Mouse (Mus musculus): ENCODE measurements around the gene Kif17. TPM values are rescaled to one million over a fixed set of nuclear protein-coding genes. Genes with fewer than 3 reads are reported as not detected.

Kif17 gene
- 0.70 and 0.91 TPM in 2 replicates for polyA plus RNA-seq (2012; rRNA removed)

DNA sequence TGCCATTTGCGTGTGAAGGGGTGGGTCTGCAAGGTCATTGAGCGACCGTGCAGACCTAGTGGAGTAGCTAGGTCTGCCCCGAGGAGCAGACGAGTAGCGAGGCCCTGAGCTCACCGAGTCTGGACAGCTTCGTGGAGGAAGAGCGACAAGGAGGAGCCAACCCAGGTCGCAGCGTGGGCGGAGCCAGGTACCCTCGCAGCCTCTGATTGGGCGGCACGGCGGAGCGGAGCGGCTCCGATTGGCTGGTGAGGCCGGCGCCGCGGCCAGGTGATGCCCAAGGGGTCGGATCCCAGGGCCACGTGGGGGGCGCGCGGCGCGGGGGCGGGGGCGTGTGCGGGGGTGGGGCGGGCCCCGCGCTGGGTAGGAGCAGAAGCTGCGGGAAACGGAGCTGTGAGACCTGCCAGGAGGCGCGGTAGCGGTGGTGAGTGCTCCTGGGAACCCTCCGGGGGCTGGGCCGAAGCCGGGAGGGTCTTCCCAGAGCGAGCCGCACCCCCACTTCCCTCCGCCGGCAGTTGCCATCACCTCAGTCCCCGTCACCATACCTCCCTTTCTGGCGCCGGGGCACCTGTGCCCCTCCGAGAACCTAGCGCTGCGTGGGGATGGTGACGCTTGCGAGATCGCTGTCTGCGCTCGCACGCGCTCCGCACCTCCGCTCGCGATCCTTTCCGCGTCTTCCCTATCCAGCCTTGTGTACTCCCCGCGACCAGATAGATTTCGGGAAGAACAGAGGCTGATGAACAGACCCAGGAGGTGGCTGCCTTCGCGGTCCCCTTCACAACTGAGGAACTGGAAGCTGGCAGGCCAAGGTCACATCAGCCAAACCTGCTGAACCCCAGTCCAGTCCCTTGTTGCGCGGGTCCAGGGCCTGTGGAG is at the start of gene Kif17, which contains the start of gene Sh2d5:
Kif17 (plus strand) TSS at position 348 of the 873 bp plus-strand sequence.
Sh2d5 (plus strand) TSS at position 316 of the 873 bp plus-strand sequence.
- TF ChIP-seq POLR2A (IDR thresholded peaks at IDR 0.05; ENCODE audit: borderline replicate concordance, extremely low read depth, low read depth, low read length) (no peak), CTCF (IDR thresholded peaks at IDR 0.05; ENCODE audit: insufficient read depth, low read length) (no peak)
- H3K4me1 ChIP-seq (ENCODE audit: control insufficient read depth, insufficient read depth, low read length) = 0 out of 2 replicates have a peak, but pooled peaks cover 4% of the 10 kb centered on the region
- H3K4me3 ChIP-seq (replicated peaks; ENCODE audit: extremely low read depth, low read depth, low read length) = peak within 1 kb of the TSS; percentile 37
- peak; percentile 60 for DNase-seq
- WGBS = 2% methylated on average over 59 of the region's 74 CpGs

DNA sequence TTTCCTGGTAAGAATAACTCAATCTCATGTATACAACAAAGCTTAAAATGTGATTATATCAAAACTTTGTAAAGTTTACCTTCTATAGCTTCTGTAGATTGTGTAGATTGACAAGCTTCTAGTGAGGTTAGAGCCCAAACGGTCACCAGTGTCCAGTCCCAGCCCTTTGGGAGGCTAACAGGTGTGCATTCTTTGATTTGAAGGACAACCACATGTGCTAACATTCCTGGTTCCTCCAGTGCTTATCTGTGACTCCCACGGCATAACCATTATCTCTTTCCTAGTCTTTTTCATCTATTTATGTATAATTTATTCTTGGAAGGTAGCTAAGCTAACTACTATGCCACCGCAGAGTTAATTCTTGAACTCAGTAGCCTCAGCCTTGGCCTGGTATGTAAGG is 49.5 kb upstream of the Kif17 start:
- WGBS = 91% methylated on average over 3 of the region's 3 CpGs
- DNase-seq = no peak
- Histone ChIP-seq H3K4me1 (ENCODE audit: control insufficient read depth, insufficient read depth, low read length) (no peaks in the 10 kb centered on the region), H3K4me3 (replicated peaks; ENCODE audit: extremely low read depth, low read depth, low read length) (no peak overlapping the region)
- TF ChIP-seq CTCF (IDR thresholded peaks at IDR 0.05; ENCODE audit: insufficient read depth, low read length) (no peak), POLR2A (IDR thresholded peaks at IDR 0.05; ENCODE audit: borderline replicate concordance, extremely low read depth, low read depth, low read length) (no peak)

DNA sequence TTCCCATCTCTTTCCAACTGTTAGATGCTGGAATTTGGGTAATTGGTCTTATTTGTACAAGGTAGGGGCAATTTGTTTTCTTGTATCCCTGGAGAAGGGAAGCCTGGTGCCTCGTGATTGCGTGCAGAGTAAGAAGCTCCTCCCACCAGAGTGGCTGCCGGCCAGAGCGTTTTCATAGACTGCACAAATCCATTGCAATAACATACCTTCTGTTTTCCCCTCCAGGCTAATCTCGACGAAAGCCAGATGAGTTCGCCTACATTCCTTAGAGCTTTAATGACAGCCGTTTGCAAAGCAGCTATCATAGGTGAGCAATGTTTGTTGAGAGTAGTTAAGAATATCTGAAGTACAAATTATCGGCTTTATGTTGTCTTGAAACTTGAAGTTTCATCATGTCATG is 48.5 kb upstream of the Kif17 start:
- no peak for DNase-seq
- Histone ChIP-seq H3K4me3 (replicated peaks; ENCODE audit: extremely low read depth, low read depth, low read length) (no peak overlapping the region), H3K4me1 (ENCODE audit: control insufficient read depth, insufficient read depth, low read length) (no peaks in the 10 kb centered on the region)
- no peak for TF ChIP-seq CTCF (IDR thresholded peaks at IDR 0.05; ENCODE audit: insufficient read depth, low read length)
- TF ChIP-seq POLR2A (IDR thresholded peaks at IDR 0.05; ENCODE audit: borderline replicate concordance, extremely low read depth, low read depth, low read length) = no peak
- WGBS = 78% methylated on average over 9 of the region's 9 CpGs

DNA sequence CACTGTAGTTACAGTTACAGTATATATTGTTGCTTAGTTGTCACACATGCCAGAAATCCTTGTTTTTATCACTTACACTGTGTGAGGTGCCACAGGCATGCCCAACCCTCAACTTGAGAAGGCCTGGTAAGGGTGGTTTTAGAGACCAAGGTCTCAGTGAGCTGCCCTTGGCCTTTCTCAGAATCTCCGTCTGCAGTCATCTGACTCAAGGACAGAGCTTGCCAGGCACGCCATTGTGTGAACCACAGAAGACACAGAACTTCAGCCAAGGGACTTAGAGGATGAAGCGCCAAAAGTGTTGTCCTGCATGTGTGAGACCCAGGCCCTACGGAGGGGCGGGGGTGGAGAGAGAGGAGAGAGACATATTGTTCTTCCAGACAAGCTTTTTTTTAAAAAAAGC is 40.1 kb upstream of the Kif17 start:
- TF ChIP-seq POLR2A (IDR thresholded peaks at IDR 0.05; ENCODE audit: borderline replicate concordance, extremely low read depth, low read depth, low read length) (no peak), CTCF (IDR thresholded peaks at IDR 0.05; ENCODE audit: insufficient read depth, low read length) (no peak)
- WGBS = 90% methylated on average over 5 of the region's 5 CpGs
- H3K4me1 ChIP-seq (ENCODE audit: control insufficient read depth, insufficient read depth, low read length) = peaks cover 12% of the 10 kb centered on the region

DNA sequence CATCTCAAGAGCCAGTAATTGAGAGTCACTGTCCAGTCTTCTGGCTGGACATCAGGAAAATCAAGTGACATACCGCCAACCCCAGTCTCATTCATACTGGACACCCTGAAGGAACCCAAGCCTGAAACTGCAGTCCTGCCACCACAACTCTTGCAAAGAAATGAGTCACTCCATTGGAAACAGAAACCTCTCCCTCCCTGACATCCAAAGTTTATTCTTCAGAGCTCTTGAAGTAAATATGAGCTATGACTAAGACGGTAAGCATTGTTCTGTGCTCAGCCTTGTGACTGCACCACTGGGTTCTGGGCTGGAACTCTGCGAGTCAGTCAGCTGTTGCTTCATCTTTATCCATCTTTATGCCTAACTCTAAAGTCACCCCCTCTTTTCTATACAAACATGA is 36.4 kb upstream of the Kif17 start:
- WGBS = 19% methylated on average over 3 of the region's 3 CpGs
- DNase-seq = no peak
- Histone ChIP-seq H3K4me3 (replicated peaks; ENCODE audit: extremely low read depth, low read depth, low read length) (no peak overlapping the region), H3K4me1 (ENCODE audit: control insufficient read depth, insufficient read depth, low read length) (peaks cover 20% of the 10 kb centered on the region)
- TF ChIP-seq POLR2A (IDR thresholded peaks at IDR 0.05; ENCODE audit: borderline replicate concordance, extremely low read depth, low read depth, low read length) (no peak), CTCF (IDR thresholded peaks at IDR 0.05; ENCODE audit: insufficient read depth, low read length) (no peak)

More for the DNA sequence above, 40.1 kb upstream of the Kif17 start:
- no peak for DNase-seq
- H3K4me3 ChIP-seq (replicated peaks; ENCODE audit: extremely low read depth, low read depth, low read length) = no peak overlapping the region

DNA sequence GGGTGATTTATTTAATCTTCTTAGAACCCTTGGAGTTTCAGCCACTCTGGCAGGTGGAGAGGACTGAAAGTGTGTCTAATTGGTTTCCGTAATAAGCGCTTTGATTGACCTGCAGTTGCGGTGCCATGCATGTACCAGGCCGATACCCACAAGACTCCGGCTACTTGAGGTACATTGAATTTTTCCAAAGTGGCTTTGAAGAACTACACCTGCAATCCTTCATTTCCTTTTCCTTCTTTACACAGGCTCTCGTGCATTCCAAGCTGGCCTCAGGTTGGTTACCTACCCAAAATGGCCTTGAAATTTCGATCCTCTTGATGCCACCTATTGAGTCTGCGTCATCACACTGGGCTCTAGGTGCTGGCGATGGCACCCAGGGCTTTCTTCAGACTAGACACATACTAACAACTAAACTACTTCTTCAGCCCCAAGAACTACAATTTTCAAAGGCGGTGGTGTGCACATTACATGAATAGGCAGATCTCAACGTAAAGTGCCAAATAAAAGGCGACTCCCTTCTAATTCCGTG is 34.5 kb upstream of the Kif17 start:
- TF ChIP-seq CTCF (IDR thresholded peaks at IDR 0.05; ENCODE audit: insufficient read depth, low read length) (no peak), POLR2A (IDR thresholded peaks at IDR 0.05; ENCODE audit: borderline replicate concordance, extremely low read depth, low read depth, low read length) (0 out of 2 replicates have a peak, but pooled peaks have one; percentile 41)
- 34% methylated on average over 13 of the region's 13 CpGs for WGBS
- DNase-seq = peak; percentile 28
- Histone ChIP-seq H3K4me3 (replicated peaks; ENCODE audit: extremely low read depth, low read depth, low read length) (peak overlapping the region; percentile 88), H3K4me1 (ENCODE audit: control insufficient read depth, insufficient read depth, low read length) (peaks cover 26% of the 10 kb centered on the region)

DNA sequence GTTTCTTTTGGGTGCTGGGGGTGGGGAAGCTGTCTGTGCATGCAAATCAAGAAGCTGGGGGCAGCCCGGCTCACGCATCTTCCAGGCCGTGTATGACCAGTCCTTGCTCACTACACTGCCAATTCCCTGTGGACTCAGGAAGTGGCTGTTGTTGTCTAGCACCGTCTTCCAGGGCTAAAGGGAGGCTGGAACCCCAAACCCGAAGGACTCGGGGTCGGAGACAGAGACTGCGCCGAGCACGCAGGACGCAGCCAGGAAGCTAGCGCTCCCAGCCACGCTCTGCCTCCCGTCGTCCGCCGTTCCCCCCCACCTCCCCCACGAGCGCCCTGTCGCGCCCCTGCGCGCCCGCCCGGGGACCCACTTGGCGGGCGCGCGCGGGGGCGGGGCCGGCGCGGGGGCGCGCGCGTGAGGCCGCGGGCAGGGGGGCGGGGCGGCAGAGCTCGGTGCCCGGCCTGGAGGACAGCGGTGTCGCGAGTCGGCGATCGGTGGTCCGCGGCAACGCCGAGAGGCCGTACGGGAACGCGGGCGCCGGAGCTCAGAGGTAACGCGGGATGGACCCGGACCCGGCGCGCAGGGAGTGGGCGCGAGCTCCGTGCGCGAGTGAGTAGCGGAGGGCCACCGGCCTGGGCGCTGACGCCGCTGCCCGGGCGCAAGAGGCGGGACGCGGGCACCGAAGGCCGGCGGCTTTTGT is 33.9 kb upstream of the Kif17 start, which contains the start of gene Hp1bp3:
Hp1bp3 (plus strand) TSS at position 97 of the 691 bp plus-strand sequence.
- peak; percentile 78 for DNase-seq
- WGBS = under 1% methylated on average over 71 of the region's 84 CpGs
- TF ChIP-seq POLR2A (IDR thresholded peaks at IDR 0.05; ENCODE audit: borderline replicate concordance, extremely low read depth, low read depth, low read length) (peak; percentile 87), CTCF (IDR thresholded peaks at IDR 0.05; ENCODE audit: insufficient read depth, low read length) (no peak)
- Histone ChIP-seq H3K4me1 (ENCODE audit: control insufficient read depth, insufficient read depth, low read length) (peaks cover 26% of the 10 kb centered on the region), H3K4me3 (replicated peaks; ENCODE audit: extremely low read depth, low read depth, low read length) (peak within 1 kb of the TSS; percentile 88)

DNA sequence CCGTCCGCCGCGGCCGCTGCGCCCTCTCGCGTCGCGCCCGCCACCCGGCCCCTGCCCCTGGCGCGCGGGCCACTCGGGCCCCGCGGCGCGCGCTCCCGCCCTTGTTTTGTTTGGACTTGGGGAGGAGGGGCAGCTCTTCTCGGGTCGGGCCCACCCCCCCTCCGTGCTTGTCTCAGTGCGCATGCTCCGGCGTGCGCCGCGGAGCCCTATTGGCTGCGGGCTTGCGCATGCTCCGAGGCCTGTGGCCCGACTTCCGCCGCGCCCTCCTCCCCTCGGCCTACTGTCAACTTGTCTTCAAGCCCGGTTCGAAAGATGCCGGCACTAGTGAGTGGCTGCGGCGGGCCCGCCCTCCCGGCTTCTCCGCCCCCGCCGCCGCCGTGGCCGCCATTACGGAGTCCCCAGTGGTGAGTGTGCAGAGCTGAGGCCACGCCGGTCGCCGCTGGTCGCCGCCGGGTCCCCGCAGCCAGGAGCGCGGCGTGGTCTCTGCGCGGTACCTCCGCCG is 33.3 kb upstream of the Kif17 start:
- DNase-seq = peak; percentile 96
- Histone ChIP-seq H3K4me3 (replicated peaks; ENCODE audit: extremely low read depth, low read depth, low read length) (peak overlapping the region; percentile 88), H3K4me1 (ENCODE audit: control insufficient read depth, insufficient read depth, low read length) (peaks cover 26% of the 10 kb centered on the region)
- TF ChIP-seq POLR2A (IDR thresholded peaks at IDR 0.05; ENCODE audit: borderline replicate concordance, extremely low read depth, low read depth, low read length) = no peak
- TF ChIP-seq CTCF (IDR thresholded peaks at IDR 0.05; ENCODE audit: insufficient read depth, low read length) = no peak
- 1% methylated on average over 67 of the region's 68 CpGs for WGBS

DNA sequence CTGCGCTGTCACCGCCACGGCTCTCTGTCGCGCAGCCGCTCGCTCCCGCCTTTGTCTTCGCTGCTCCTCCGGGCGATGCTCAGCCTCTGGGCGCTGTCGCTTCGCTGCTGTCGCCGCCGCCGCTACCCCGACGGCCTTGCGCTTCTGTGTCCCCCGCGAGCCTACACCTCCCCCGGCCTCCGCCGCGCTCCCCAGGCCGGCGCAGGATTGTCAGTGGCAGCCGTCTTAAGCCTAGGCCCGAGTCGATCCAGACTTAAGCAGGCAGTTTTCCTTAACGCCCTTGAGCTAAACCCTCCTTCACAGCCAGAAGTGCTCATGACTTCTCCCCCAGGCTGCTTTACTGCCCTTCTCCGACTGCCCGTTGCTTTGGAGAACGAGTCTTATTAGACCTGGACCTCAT is 32.8 kb upstream of the Kif17 start:
- TF ChIP-seq CTCF (IDR thresholded peaks at IDR 0.05; ENCODE audit: insufficient read depth, low read length) = no peak
- no peak for TF ChIP-seq POLR2A (IDR thresholded peaks at IDR 0.05; ENCODE audit: borderline replicate concordance, extremely low read depth, low read depth, low read length)
- WGBS = under 1% methylated on average over 36 of the region's 36 CpGs
- DNase-seq = no peak
- Histone ChIP-seq H3K4me3 (replicated peaks; ENCODE audit: extremely low read depth, low read depth, low read length) (peak overlapping the region; percentile 86), H3K4me1 (ENCODE audit: control insufficient read depth, insufficient read depth, low read length) (peaks cover 26% of the 10 kb centered on the region)
